Mouse (Mus musculus): ENCODE measurements around the gene Ahnak. TPM values are rescaled to one million over a fixed set of nuclear protein-coding genes. Genes with fewer than 3 reads are reported as not detected.
"Not testable (repeated sequence)": the region's sequence is repeated elsewhere in the genome, so short reads cannot be mapped to it uniquely, and the experiment has no call there.

Ahnak gene
- total RNA-seq, 2 experiments from 2014 or later = 194 to 197 TPM

- no peak for DNase-seq
- intact Hi-C loops (cut with DNase I; ENCODE audit: low total_unique reads) = loop anchor here (5.0 kb wide), 1 partner anchor 91 kb away; no protein-coding TSS in a partner anchor
These were observed 2.3 kb downstream of the Ahnak start for GRCm38 (mm10) chr19:8991245-8991870.

DNA sequence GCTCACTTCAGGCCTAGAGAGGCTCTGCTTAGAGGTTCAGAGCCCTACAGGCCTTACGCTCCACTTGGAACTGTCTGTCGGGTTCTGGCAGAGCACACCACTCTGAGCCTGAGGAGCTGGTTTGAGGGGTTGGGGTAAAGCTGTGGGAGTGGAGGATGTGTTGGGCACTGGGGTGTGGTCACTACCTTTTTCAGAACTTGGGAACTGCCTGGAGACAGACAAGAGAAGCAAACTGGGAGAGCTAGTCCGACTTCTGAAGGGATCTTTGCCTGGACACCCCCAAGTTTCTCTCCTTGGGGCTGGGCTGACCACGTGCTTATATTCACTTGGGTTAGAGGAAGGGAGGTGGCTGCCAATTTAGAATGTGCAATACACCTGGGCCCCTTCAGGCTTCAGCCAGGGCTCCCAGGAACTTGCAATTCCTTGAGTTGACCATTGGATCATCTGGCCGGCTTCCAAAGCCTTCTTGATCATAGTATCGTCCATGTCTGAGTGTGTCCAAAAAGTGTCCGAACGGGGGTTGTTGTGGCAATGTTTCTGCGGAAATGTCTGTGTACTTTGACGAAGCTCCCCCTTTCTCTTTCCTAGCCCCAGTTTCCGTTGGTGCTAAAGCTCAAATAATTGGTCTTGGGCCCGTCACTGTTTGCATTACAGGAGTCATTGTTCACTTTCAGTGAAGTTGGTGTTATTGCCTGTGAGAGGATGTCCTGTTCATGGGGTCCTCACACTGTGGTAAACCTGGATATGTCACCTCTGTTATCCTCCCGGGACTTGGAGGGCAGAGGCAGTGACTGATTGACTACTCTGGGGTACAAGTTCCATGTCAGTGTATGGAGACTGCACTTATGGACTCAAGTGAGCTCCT lies 3.0 kb downstream of the Ahnak start:
- intact Hi-C loops (cut with DNase I; ENCODE audit: low total_unique reads) = loop anchor here (5.0 kb wide), 1 partner anchor 90 kb away; no protein-coding TSS in a partner anchor
- DNase-seq = peak; percentile 50

- peak; percentile 91 for DNase-seq
- intact Hi-C loops (cut with DNase I; ENCODE audit: low total_unique reads) = loop anchor here (5.0 kb wide), 1 partner anchor 89 kb away; no protein-coding TSS in a partner anchor
These were observed 3.9 kb downstream of the Ahnak start for GRCm38 (mm10) chr19:8992769-8993624.

DNA sequence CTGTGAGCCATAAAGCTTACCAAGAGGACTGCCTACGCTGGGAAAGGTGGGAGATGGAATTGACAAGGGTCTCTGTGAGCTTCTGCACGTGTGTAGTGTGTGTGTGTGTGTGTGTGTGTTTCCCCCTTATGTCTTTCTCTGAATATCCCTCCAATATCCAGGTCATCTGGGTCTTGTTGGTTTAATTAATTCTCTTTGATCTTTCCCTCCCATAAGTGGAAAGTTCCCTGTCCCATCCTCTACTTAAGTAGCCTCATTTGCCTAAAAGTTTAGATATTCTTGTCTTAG lies 4.5 kb downstream of the Ahnak start:
- intact Hi-C loops (cut with DNase I; ENCODE audit: low total_unique reads) = loop anchor here (5.0 kb wide), 1 partner anchor 89 kb away; no protein-coding TSS in a partner anchor
- DNase-seq = no peak

DNA sequence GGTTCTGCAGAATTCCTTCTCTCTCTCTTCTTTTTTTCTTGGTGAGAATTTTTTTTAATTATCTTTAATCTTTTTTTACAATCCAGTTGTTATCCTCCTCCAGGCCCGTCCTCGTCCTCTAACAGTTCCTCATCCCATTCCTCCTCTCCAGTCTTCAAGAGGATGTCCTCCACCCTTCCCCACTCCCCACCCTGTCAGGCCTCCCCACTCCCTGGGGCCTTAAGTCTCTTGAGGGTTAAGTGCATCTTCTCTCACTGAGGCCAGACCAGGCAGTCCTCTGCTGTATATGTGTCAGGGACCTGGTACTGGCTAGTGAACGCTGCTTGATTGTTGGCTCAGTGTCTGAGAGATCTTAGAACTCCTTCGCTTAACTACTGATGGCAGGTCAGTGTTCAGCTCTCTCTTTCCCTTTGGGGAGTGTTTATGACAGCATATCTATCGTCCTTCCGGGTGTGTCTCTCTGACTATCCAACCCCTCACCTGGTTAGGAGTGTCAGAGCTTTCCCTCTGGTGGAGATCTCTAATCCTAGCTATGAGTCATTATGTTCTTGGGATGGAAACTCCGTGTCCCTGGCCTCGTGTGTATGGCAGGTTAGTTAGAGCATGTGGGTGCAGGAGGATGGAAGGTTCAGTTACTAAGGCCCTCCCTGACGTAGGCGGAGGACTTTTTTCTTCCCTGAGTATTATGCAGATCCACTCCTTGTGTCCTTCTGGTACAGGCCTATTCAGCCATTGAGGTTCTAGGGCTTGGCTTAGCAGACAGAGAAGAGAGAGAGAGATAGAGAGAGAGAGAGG lies 5.9 kb downstream of the Ahnak start:
- DNase-seq = no peak
- intact Hi-C loops (cut with DNase I; ENCODE audit: low total_unique reads) = loop anchor here (5.0 kb wide), 1 partner anchor 87 kb away; no protein-coding TSS in a partner anchor

GRCm38 (mm10) chr19:8996601-8997000 lies 7.5 kb downstream of the Ahnak start:
- DNase-seq = no peak
- intact Hi-C loops (cut with DNase I; ENCODE audit: low total_unique reads) = no loop called here

GRCm38 (mm10) chr19:8997546-8997945 lies 8.5 kb downstream of the Ahnak start:
- peak; percentile 85 for DNase-seq
- intact Hi-C loops (cut with DNase I; ENCODE audit: low total_unique reads) = no loop called here

DNA sequence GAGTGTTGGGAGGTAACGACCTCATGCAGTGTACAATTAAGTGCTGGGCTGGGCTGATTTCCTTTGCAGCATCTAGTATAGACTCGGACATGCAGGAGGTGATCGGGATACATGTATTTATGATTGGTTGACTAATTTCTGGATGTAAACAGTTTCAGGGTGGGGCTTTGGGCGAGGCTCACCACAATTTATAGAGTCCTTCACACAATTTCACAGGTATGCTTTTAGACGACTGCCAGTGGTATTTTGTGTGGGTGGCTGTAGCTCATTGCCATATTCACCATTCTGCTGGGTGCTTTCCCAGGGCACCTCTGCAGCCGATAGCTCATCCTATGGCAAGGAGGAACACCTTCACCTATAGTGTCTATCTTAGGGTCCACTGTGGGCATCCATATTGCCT lies 9.5 kb downstream of the Ahnak start:
- DNase-seq = no peak
- intact Hi-C loops (cut with DNase I; ENCODE audit: low total_unique reads) = no loop called here

DNA sequence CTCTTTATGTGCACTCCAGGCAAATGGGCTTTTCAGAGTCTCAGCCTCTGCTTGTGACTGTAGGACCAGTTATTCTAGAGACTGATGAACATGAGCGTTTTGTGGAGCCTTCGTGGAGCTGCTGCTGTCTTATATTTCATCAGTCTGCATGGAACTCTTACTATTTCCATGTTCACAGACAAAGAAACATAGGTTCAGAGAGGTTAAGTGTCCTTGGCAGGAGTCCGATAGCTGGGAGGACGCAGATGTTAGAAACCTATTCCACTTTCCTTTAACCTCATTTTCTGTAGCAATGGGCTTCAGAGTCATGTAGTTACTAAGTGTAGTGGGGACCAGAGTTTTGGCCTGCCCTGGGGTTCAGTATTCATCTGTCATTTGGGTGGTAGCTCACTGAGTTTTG lies 10.1 kb downstream of the Ahnak start:
- DNase-seq = no peak
- intact Hi-C loops (cut with DNase I; ENCODE audit: low total_unique reads) = no loop called here

GRCm38 (mm10) chr19:9006915-9007314 lies 17.8 kb downstream of the Ahnak start:
- DNase-seq; intact Hi-C loops (cut with DNase I; ENCODE audit: low total_unique reads): not testable (repeated sequence)

DNA sequence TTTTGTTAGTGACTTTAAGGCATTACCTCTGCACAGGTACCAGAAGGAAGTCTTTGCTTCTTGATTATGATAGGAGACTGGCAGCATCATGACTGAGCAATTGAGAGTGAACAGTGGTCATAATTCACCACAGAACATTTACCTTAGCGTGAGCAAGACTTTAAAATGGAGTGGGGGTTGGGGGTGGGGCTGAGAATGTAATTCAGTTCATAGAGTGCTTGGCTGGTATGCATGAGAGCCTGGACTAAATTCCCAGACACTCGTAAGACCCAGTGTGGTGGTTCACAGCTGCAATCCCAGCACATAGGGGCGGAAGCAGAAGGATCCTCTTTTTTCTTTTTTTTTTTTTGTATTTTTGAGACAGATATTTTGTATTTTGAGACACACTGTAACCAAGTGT lies 30.2 kb downstream of the Ahnak start:
- DNase-seq = no peak
- intact Hi-C loops (cut with DNase I; ENCODE audit: low total_unique reads) = no loop called here

- DNase-seq = peak; percentile 36
- intact Hi-C loops (cut with DNase I; ENCODE audit: low total_unique reads) = no loop called here
These were observed 34.1 kb downstream of the Ahnak start for GRCm38 (mm10) chr19:9023021-9023778.

GRCm38 (mm10) chr19:9025562-9026257 lies 36.6 kb downstream of the Ahnak start:
- intact Hi-C loops (cut with DNase I; ENCODE audit: low total_unique reads) = no loop called here

GRCm38 (mm10) chr19:9026634-9027033 lies 37.5 kb downstream of the Ahnak start:
- no peak for DNase-seq
- intact Hi-C loops (cut with DNase I; ENCODE audit: low total_unique reads) = no loop called here

More at GRCm38 (mm10) chr19:9025562-9026257, 36.6 kb downstream of the Ahnak start:
- DNase-seq = no peak

- peak; percentile 40 for DNase-seq
- intact Hi-C loops (cut with DNase I; ENCODE audit: low total_unique reads) = no loop called here
These were observed 38.7 kb downstream of the Ahnak start for GRCm38 (mm10) chr19:9027795-9028194.

- no peak for DNase-seq
- intact Hi-C loops (cut with DNase I; ENCODE audit: low total_unique reads) = no loop called here
These were observed 39.3 kb downstream of the Ahnak start for GRCm38 (mm10) chr19:9028375-9028774.

- DNase-seq = no peak
- intact Hi-C loops (cut with DNase I; ENCODE audit: low total_unique reads) = no loop called here
These were observed 40.7 kb downstream of the Ahnak start for GRCm38 (mm10) chr19:9029640-9030262.

Data from gastrocnemius, postnatal 14 days (tissue).